Mouse (Mus musculus) liver, embryonic 14.5 days (tissue): ENCODE measurements around the gene Mrgprh. TPM values are rescaled to one million over a fixed set of nuclear protein-coding genes. Genes with fewer than 3 reads are reported as not detected.

ENCODE experiments used
- ATAC-seq: fragments of 200-750 bp; cut with Nextera tagmentation; 2 replicates; pipeline ENCODE4 v1.8.0; 2017; ENCODE audit warnings: moderate number of reproducible peaks, mild to moderate bottlenecking, moderate library complexity; ENCODE audit not compliant: insufficient read depth
- DNase-seq, 3 experiments: peaks; one replicate each; pipeline ENCODE4 v3.0.0-alpha.2; 2012 to 2013; ENCODE audit warnings: low read depth in 3 of 3, low spot score in 3 of 3
- H3K27ac ChIP-seq: fragments of 300-500 bp; sonication (generic); 2 replicates; pipeline ENCODE4 v1.5.1; 2014; ENCODE audit warnings: moderate library complexity, mild to moderate bottlenecking, control low read depth, inconsistent platforms
- H3K27me3 ChIP-seq: fragments of 300-500 bp; sonication (generic); 2 replicates; pipeline ENCODE4 v1.6.1; 2014; ENCODE audit warnings: mild to moderate bottlenecking, low read length, moderate library complexity; ENCODE audit not compliant: control insufficient read depth, insufficient read depth
- H3K36me3 ChIP-seq: fragments of 300-500 bp; sonication (generic); replicated peaks from 2 replicates; pipeline ENCODE4 v1.6.1; 2014; ENCODE audit warnings: low read depth; ENCODE audit not compliant: control insufficient read depth, insufficient read depth
- H3K4me1 ChIP-seq, 2 experiments: fragments of 200-500 bp in 1 of 2; fragments of 300-500 bp in 1 of 2; sonication (generic) in 1 of 2; replicated peaks; 2 replicates each; pipeline ENCODE4 v1.6.1; 2012 to 2014; ENCODE audit warnings: antibody characterized with exemption in 1 of 2, inconsistent platforms in 1 of 2, low read length in 1 of 2; ENCODE audit not compliant: control insufficient read depth in 2 of 2, insufficient read depth in 2 of 2
- H3K4me2 ChIP-seq: fragments of 300-500 bp; sonication (generic); 2 replicates; pipeline ENCODE4 v1.6.1; 2014; ENCODE audit warnings: low read depth, mild to moderate bottlenecking, control low read depth, moderate library complexity
- H3K4me3 ChIP-seq, 2 experiments: fragments of 200-500 bp in 1 of 2; fragments of 300-500 bp in 1 of 2; sonication (generic) in 1 of 2; 2 replicates each; pipeline ENCODE4 v1.5.1; 2012 to 2014; ENCODE audit warnings: low read depth in 2 of 2, low read length in 2 of 2, mild to moderate bottlenecking in 2 of 2, control low read depth in 1 of 2, inconsistent platforms in 1 of 2, moderate library complexity in 1 of 2; ENCODE audit not compliant: insufficient read depth in 1 of 2
- H3K9ac ChIP-seq: fragments of 300-500 bp; sonication (generic); replicated peaks from 2 replicates; pipeline ENCODE4 v1.6.1; 2014; ENCODE audit warnings: mild to moderate bottlenecking, control low read depth, moderate library complexity
- H3K9me3 ChIP-seq: fragments of 300-500 bp; sonication (generic); 2 replicates; pipeline ENCODE4 v1.6.1; 2016; ENCODE audit warnings: low read length, mixed read lengths; ENCODE audit not compliant: control insufficient read depth
- CTCF ChIP-seq: IDR thresholded peaks from 2 replicates; pipeline ENCODE4 v1.5.1; 2016; ENCODE audit warnings: antibody characterized with exemption, low read depth, control low read depth
- EP300 ChIP-seq: IDR thresholded peaks from 2 replicates; pipeline ENCODE4 v1.6.1; 2016; ENCODE audit warnings: antibody characterized with exemption, low read depth
- WGBS: fragments of 180-500 bp; shearing (Covaris S2); extraction: QIAGEN DNeasy Blood & Tissue Kit; methylation state at CpG from one replicate; pipeline ENCODE4 v1.1.7; 2014; ENCODE audit not compliant: insufficient replicate concordance; 5-methylcytosine and 5-hydroxymethylcytosine counted together
- polyA plus RNA-seq, 2 experiments: library from polyadenylated mRNA; depleted of rRNA in 1 of 2; stranded (reverse) in 1 of 2; unstranded in 1 of 2; fragments of >200 nt; fragmentation: Nextera tagmentation in 1 of 2; extraction: Ambion mirVana in 1 of 2; gene quantifications; 2 replicates each; pipeline versions ENCODE4 v1.2.1 to v1.2.3; 2012 to 2014

The Mrgprh gene
- polyA plus RNA-seq, 2 experiments: not detected

DNA sequence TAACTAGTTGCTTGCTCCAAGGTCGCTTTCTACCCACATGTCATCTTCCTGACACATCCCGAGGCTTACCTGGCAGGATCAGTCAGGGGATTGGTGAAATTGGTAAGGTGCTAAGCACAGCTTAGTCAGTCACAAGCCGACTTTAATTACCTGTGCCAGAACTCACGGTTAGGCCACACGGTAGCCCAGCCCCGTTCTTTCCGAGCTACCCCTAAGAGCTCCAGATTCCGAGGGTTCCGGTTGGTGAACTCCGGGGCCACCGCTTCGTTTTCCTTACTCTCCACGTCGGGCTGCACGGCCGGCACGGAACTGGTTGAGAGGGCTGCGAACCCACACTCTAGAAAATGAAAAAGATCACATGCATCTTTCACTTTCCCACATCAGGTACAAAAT is 39.6 kb downstream of the Mrgprh start, which contains the start of gene Tcp1:
TSS of gene Tcp1 (plus strand) at position 214 of the 393 bp plus-strand sequence.
- TF ChIP-seq EP300: no peak
- TF ChIP-seq CTCF: no peak
- Histone ChIP-seq H3K9ac (peak within 1 kb of the TSS; percentile 90), H3K27ac (peak within 1 kb of the TSS; percentile 73), H3K36me3 (peaks cover 60% of the 10 kb centered on the region), H3K4me1 (peaks cover 5 to 8% of the 10 kb centered on the region in 2 experiments; a peak in 3 of 4 replicates), H3K9me3 (no peaks in the 10 kb centered on the region), H3K27me3 (no peaks in the 10 kb centered on the region), H3K4me2 (peak within 1 kb of the TSS; percentile 91), H3K4me3 (peak within 1 kb of the TSS; percentile 73 to 88)
- DNase-seq: no peak
- ATAC-seq: no peak
- 0% methylated on average over 18 of the region's 18 CpGs for WGBS

DNA sequence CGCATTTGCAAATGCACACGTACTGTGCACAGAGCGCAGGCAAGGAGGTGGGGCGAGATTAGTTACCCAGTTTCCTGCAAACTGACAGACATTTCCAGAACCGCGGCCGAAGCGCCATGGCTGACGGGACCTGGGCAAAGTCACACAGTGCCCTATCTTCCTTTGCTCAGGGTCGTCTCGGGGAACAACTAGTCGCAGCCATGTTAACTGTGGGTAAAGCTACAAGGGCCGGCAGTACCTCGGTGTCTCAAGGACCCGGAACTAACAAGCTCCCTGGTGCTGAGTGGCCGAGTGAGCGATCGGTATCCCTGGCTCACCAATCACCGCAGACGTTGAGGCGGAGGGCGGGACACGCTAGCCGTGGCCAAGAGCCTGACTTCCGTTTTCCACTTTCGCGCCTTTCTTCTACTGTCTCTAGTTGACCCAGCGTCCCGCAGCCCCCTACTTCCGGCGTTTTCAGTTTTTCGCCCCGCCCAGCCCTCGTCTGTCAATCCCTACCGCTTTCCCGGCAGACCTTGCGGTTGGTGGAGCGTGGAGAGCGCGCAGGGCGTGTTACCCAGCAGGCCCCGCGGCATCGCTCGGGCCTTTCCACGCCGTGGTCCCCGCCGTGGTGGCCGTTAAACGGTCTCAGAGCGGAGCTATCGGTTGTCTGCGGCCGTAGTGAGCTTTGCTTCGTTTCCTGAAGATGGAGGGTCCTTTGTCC is 40.2 kb downstream of the Mrgprh start, which contains the start of gene Mrpl18:
TSS of gene Mrpl18 (minus strand) at position 465 of the 703 bp plus-strand sequence.
- H3K9me3 ChIP-seq: no peaks in the 10 kb centered on the region
- under 1% methylated on average over 56 of the region's 56 CpGs for WGBS
- peaks cover 61% of the 10 kb centered on the region for H3K36me3 ChIP-seq
- peak within 1 kb of the TSS; percentile 73 to 88 for H3K4me3 ChIP-seq
- H3K27ac ChIP-seq: peak within 1 kb of the TSS; percentile 73
- no peaks in the 10 kb centered on the region for H3K27me3 ChIP-seq
- DNase-seq: peak; percentile 99
- peak within 1 kb of the TSS; percentile 91 for H3K4me2 ChIP-seq
- peaks cover 5 to 8% of the 10 kb centered on the region in 2 experiments; a peak in 3 of 4 replicates for H3K4me1 ChIP-seq
- peak within 1 kb of the TSS; percentile 90 for H3K9ac ChIP-seq
- TF ChIP-seq EP300: no peak
- TF ChIP-seq CTCF: no peak
- peak; percentile 97 for ATAC-seq

DNA sequence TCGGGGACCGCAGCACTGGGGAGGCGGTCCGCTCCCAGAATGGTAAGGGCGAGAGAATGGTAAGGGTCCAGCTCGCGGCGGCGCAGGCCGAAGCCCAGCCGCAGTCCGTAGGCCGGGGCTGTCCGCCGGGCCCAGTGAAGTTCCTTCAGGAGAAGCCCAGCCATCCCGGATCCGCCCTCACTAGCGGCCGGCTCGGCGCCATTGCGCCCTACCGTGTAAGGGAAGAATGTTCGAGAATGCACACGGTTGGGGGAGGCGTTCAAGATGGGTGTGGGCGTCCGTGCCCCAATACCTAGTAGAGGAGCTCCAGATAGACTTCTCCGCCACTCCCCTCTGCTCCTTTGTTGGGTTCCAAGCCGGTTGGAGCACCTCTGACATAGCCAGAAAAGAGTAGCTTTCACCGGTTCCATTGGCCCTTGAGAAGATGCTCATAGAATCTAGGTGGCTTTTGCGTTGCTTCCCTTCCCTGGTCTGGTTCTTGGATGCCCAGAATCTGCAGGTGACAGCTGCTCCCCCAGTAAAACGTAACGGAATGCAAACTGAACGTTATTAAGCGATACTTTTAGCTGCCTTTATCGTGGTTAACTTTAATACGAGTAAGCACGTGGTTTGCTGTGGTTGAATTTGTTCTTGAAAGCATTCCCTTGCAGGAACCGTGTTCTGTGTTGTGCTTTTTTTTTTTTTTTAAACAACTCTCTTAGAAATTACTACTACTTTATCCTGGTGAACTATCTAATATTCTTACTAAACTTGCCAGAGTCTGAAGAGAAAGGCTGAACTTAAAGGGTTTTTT is 41.0 kb downstream of the Mrgprh start:
- DNase-seq (peak; percentile 68 to 72 (median 69)), ATAC-seq (peak; percentile 72)
- no peak for TF ChIP-seq CTCF
- 0 out of 2 replicates have a peak, but pooled peaks have one; percentile 36 for TF ChIP-seq EP300
- H3K9ac ChIP-seq: peak overlapping the region; percentile 90
- H3K4me1 ChIP-seq: peaks cover 5 to 8% of the 10 kb centered on the region in 2 experiments; a peak in 3 of 4 replicates
- peak overlapping the region; percentile 91 for H3K4me2 ChIP-seq
- peaks cover 60% of the 10 kb centered on the region for H3K36me3 ChIP-seq
- H3K27ac ChIP-seq: peak overlapping the region; percentile 73
- no peaks in the 10 kb centered on the region for H3K9me3 ChIP-seq
- WGBS: under 1% methylated on average over 40 of the region's 40 CpGs
- peak overlapping the region; percentile 73 to 88 for H3K4me3 ChIP-seq
- no peaks in the 10 kb centered on the region for H3K27me3 ChIP-seq

DNA sequence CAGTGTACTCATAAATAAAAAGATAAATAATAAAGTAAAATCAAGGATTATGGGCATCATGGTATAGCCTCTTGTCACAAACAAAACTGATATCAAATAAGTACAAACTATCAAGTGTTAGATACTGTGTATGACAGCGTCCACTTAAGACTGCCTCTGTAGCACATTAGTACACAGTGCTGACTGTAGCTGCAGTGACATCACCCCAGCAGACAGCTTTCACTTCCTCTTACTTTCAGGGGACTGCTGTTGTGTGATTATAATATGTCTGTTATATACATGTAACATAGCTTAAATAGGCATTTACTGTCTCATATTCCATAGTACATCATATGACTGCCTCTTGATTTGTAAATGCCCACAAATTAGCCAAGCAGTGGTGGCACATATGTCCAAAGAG is 45.2 kb downstream of the Mrgprh start:
- Histone ChIP-seq H3K4me2 (no peak overlapping the region), H3K27me3 (no peaks in the 10 kb centered on the region), H3K4me1 (peaks cover 2 to 5% of the 10 kb centered on the region in 2 experiments; a peak in 3 of 4 replicates), H3K9me3 (no peaks in the 10 kb centered on the region), H3K36me3 (peaks cover 75% of the 10 kb centered on the region), H3K4me3 (no peak overlapping the region), H3K27ac (no peak overlapping the region), H3K9ac (no peak overlapping the region)
- ATAC-seq (no peak), DNase-seq (no peak)
- 79% methylated on average over 1 of the region's 1 CpGs for WGBS
- TF ChIP-seq CTCF (no peak), EP300 (no peak)

DNA sequence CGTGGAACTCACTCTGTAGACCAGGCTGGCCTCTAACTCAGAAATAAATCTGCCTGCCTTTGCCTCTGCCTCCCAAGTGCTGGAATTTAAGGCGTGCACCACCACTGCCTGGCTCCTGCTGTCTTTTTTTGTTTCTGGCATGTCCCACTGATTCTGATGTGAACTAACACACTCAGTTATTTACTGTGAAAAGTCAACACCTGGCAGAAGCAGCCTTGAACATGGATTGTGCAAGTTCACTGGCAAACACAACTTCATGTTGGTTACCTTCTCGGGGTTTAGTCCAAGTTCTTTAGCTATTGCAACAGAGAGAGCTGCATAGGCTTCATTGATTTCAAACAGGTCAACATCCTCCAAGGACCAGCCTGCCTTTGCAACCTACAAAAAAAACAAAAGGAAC is 49.2 kb downstream of the Mrgprh start:
- no peaks in the 10 kb centered on the region for H3K27me3 ChIP-seq
- no peak overlapping the region for H3K9ac ChIP-seq
- H3K4me1 ChIP-seq: no peaks in the 10 kb centered on the region
- 73% methylated on average over 3 of the region's 3 CpGs for WGBS
- no peaks in the 10 kb centered on the region for H3K9me3 ChIP-seq
- TF ChIP-seq EP300 (no peak), CTCF (no peak)
- H3K4me2 ChIP-seq: no peak overlapping the region
- H3K36me3 ChIP-seq: peaks cover 57% of the 10 kb centered on the region
- H3K27ac ChIP-seq: no peak overlapping the region
- DNase-seq (peak in 2 of 3 experiments; percentile 17 to 43), ATAC-seq (peak; percentile 52)
- no peak overlapping the region for H3K4me3 ChIP-seq
